Mouse (Mus musculus) heart, adult 2 months (tissue): Measurements from ENCODE around the gene Tfeb. TPM values are rescaled to one million over a fixed set of nuclear protein-coding genes. Genes with fewer than 3 reads are reported as not detected.
A peak's percentile ranks its signal among the peaks of the same experiment; 100 is the strongest.

Experiments used
- DNase-seq, 2 experiments: peaks; one replicate each; pipeline ENCODE4 v3.0.0; 2021
- H3K27ac ChIP-seq: fragments of 200-600 bp; 2 replicates; pipeline ENCODE4 v1.8.1; 2022
- H3K27me3 ChIP-seq: fragments of 200-500 bp; 2 replicates; pipeline ENCODE4 v1.6.1; 2012; ENCODE audit warnings: mild to moderate bottlenecking, low read length, inconsistent platforms, mixed read lengths; ENCODE audit not compliant: control insufficient read depth, insufficient read depth
- H3K36me3 ChIP-seq: fragments of 200-500 bp; 2 replicates; pipeline ENCODE4 v1.6.1; 2012; ENCODE audit warnings: low read length, inconsistent platforms; ENCODE audit not compliant: control insufficient read depth, insufficient read depth
- H3K4me1 ChIP-seq: fragments of 200-500 bp; 2 replicates; pipeline ENCODE4 v1.6.1; 2011; ENCODE audit warnings: low read length; ENCODE audit not compliant: control insufficient read depth, insufficient read depth
- H3K4me3 ChIP-seq: fragments of 200-600 bp; 2 replicates; pipeline ENCODE4 v1.8.1; 2022
- H3K79me2 ChIP-seq: fragments of 200-500 bp; replicated peaks from 2 replicates; pipeline ENCODE4 v1.6.1; 2012; ENCODE audit warnings: mild to moderate bottlenecking, inconsistent platforms, low read length, moderate library complexity, mixed read lengths; ENCODE audit not compliant: control insufficient read depth, insufficient read depth
- H3K9ac ChIP-seq: fragments of 200-500 bp; 2 replicates; pipeline ENCODE4 v1.6.1; 2012; ENCODE audit warnings: low read depth, mild to moderate bottlenecking, control low read depth, inconsistent platforms, low read length, mixed read lengths
- CTCF ChIP-seq: fragments of 200-600 bp; IDR thresholded peaks from 2 replicates; pipeline ENCODE4 v1.8.1; 2022; ENCODE audit warnings: antibody characterized with exemption, mild to moderate bottlenecking, moderate library complexity
- EP300 ChIP-seq: fragments of 200-500 bp; IDR thresholded peaks from 2 replicates; pipeline ENCODE4 v1.6.1; 2011; ENCODE audit warnings: low read depth, low read length, control low read depth; ENCODE audit not compliant: insufficient read depth
- POLR2A ChIP-seq: fragments of 200-500 bp; IDR thresholded peaks from 2 replicates; pipeline ENCODE4 v1.6.1; 2011; ENCODE audit warnings: mild to moderate bottlenecking, low read depth, low read length, control low read depth; ENCODE audit not compliant: insufficient read depth
- WGBS: fragments of 180-500 bp; shearing (Covaris S2); methylation state at CpG from one replicate; pipeline ENCODE4 v1.1.7; 2018; 5-methylcytosine and 5-hydroxymethylcytosine counted together
- intact Hi-C: fragments of 180-260 bp; cut with DNase I; formaldehyde crosslinking; loops from one replicate; pipeline ENCODE4 v1.15.1; 2025
- long read RNA-seq: library from polyadenylated mRNA; stranded (forward); transcript quantifications from one replicate; pipeline ENCODE4 v2.0.0, GENCODE M21; 2021
- polyA plus RNA-seq: library from polyadenylated mRNA; depleted of rRNA; stranded (reverse); fragments of >200 nt; gene quantifications from 2 replicates; pipeline ENCODE4 v1.2.3, GENCODE M21; 2012; rRNA removed
- total RNA-seq, 2 experiments: library from RNA; stranded (reverse); gene quantifications; 2 replicates each; pipeline ENCODE4 v1.2.3; 2021

The Tfeb gene
- 10 to 100 TPM; 36.8 to 42.7 TPM for total RNA-seq
- 33.5 and 35.1 TPM in 2 replicates for polyA plus RNA-seq
- long read RNA-seq, transcript Tfeb-202 (9 exons, 2,342 nt): major isoform, 30 of 38 reads
- long read RNA-seq, partial matches to known transcripts: 4 of 38 reads
- long read RNA-seq, other reads (novel, unspliced or antisense): 1 of 38 reads

DNA sequence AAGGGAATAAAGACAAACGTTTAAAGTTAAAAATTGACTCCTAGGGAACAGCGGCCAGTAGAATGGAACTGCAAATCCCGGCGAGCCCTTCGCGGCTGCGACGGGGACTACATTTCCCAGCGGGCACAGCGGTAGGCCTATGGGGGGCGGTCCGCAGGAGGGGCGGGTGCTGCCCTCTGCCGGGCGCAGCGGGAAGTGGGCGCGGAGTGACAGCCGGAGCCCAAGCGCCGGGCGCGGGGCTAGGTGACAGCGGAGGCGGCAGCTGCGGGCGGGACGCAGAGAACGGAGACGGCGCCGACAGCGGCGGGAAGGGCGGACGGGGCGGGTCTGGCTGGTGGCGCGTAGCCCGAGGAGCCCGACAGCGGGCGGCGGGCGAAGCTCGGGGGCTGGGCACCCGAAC is at the start of gene Tfeb:
Gene Tfeb (plus strand): TSS at position 175 of the 400 bp plus-strand sequence.
- TF ChIP-seq EP300 (peak; percentile 54; the same call in 1 of the 2 replicates), POLR2A (peak; percentile 40; the same call in 1 of the 2 replicates), CTCF (no peak; the same call in 1 of the 2 replicates)
- H3K9ac ChIP-seq: peak within 1 kb of the TSS; percentile 98
- H3K36me3 ChIP-seq: no peaks in the 10 kb centered on the region
- H3K4me3 ChIP-seq: peak within 1 kb of the TSS; percentile 90
- H3K27me3 ChIP-seq: no peaks in the 10 kb centered on the region
- H3K4me1 ChIP-seq: peaks cover 10% of the 10 kb centered on the region
- peaks cover 1% of the 10 kb centered on the region; the same call in 1 of the 2 replicates for H3K79me2 ChIP-seq
- DNase-seq: peak; percentile 97 to 99
- WGBS: under 1% methylated on average over 47 of the region's 47 CpGs
- intact Hi-C loops: loop anchor here (2.0 kb wide), 1 partner anchor 42 kb away; the partner anchor contains the start of genes Gm21981 and Prickle4
- peak within 1 kb of the TSS; percentile 99 for H3K27ac ChIP-seq

DNA sequence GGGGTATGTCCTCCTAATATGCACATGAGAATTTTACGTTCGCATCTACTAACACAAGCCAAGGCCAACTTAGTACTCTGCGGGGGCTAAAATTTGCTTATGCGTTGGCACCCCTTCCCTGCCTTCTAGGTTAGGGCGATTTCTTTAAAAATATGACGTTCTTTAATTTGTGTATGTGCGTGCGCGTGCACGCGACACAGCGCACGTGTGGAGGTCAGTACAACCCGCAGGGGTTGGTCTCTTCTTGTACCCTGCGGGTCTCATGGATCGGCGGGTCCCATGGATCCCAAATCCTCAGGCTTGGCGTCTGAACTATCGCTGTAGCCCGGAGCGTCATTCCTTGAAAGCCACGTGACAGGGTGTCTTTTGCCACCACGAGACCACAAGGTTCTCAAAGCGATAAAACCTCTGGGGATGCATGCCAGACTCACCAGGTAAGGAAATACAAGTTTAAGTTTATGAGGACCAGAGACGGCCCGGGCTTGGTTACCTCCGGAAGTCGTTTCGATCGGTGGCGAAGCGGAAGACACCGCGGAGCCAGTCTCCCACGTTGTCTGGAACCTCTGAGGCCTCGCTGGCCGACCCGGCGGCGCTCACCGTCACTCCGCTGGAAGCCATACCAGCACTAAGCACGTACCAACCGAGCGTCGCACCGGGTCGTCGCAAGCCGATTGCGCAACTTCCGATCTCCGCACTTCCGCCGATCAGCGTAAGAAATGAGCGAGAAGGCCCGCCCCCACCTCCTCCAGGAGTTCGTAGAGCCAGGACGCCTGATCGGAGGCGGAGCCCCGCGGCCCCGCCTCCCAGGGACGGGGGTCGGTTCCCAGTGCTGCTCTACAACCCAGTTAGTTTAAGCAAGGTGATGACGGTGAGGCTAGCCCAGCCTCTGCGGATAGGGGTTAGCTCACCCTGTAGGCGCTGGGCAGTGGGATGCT is 49.2 kb upstream of the Tfeb start:
- Histone ChIP-seq H3K79me2 (no peaks in the 10 kb centered on the region), H3K4me1 (no peaks in the 10 kb centered on the region), H3K27me3 (no peaks in the 10 kb centered on the region), H3K36me3 (no peaks in the 10 kb centered on the region), H3K4me3 (peak overlapping the region; percentile 88), H3K9ac (peak overlapping the region; percentile 68), H3K27ac (peak overlapping the region; percentile 92)
- DNase-seq: peak; percentile 94 to 97
- TF ChIP-seq POLR2A (peak; percentile 81; the same call in 1 of the 2 replicates), EP300 (peak; percentile 76; the same call in 1 of the 2 replicates), CTCF (no peak)
- WGBS: 1% methylated on average over 70 of the region's 70 CpGs
- intact Hi-C loops: loop anchor here (1.0 kb wide), 1 partner anchor 58 kb away; no protein-coding TSS in a partner anchor

DNA sequence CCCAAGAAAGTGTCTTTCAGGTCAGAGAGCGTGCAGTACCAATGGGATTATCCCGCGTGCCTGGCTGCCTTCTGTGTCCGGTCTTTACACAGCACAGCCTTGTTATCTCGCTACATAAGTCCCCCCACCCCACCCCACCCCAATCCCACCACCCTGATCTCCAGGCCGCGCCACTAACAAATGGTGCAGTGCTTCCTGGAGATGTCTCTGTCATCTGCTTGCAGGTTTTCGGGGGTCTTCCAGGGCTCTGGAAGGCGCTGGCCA is 48.6 kb upstream of the Tfeb start, which contains the start of gene Tomm6:
Gene Tomm6 (minus strand): TSS at position 43 of the 264 bp plus-strand sequence.
- peak within 1 kb of the TSS; percentile 88 for H3K4me3 ChIP-seq
- 2% methylated on average over 9 of the region's 9 CpGs for WGBS
- H3K9ac ChIP-seq: peak within 1 kb of the TSS; percentile 74
- no peaks in the 10 kb centered on the region for H3K27me3 ChIP-seq
- no peaks in the 10 kb centered on the region for H3K4me1 ChIP-seq
- H3K27ac ChIP-seq: peak within 1 kb of the TSS; percentile 92
- intact Hi-C loops: loop anchor here (1.0 kb wide), 1 partner anchor 59 kb away; no protein-coding TSS in a partner anchor
- H3K79me2 ChIP-seq: no peaks in the 10 kb centered on the region
- no peaks in the 10 kb centered on the region for H3K36me3 ChIP-seq
- TF ChIP-seq POLR2A (no peak), EP300 (no peak), CTCF (no peak)
- no peak for DNase-seq

DNA sequence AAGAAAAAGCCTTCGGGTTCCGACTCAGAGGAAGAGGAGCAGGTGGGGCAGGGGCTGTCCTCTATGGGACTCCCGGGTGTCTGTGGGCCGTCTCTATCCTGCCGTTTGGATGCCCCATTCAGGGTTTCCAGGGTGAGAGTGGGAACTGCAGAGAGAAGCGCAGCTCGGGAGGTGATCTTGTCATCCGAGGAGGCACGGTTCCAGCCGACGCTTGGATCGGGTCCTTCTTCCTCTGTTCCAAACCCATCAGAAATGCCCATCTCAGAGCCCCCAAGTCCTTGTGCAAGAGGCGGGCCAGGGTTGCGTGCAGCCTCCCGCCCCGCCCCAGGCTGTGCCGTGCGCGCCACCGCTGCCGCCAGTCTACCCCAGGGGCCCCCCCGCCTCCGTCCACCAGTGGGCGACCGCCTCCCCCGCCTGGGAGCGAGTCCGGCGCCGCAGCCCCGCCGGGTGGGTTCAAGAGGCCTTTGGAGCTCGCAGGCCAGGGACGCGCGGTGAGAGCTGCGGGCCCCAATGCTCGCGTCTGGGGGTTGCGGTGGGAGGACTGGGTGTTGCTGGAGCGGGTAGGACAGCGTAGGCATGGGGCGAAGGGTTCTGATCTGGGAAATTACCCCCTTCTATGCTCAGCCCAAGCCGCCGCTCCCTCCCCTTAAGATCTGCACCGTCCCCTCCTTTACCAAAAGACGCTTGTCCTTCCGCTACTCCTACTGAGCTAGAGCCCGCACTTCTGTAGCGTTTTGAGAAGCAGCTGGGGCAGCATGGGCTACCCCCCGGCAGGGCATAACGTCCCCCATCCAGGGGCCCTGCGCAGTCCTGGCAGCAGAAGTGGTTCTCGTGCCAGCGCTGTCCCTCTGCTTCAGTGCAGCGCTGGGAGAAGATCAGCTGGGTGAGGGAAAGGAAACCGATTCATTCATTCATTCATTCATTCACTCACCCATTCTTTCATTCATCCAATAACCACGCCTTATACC is 47.9 kb upstream of the Tfeb start, which contains the start of gene Frs3:
Gene Frs3 (plus strand): TSS at position 423 of the 968 bp plus-strand sequence.
- peak; percentile 76 to 78 for DNase-seq
- Histone ChIP-seq H3K27me3 (no peaks in the 10 kb centered on the region), H3K4me1 (0 out of 2 replicates have a peak, but pooled peaks cover 1% of the 10 kb centered on the region), H3K9ac (peak within 1 kb of the TSS; percentile 74), H3K27ac (peak within 1 kb of the TSS; percentile 92), H3K79me2 (no peaks in the 10 kb centered on the region), H3K4me3 (peak within 1 kb of the TSS; percentile 88), H3K36me3 (no peaks in the 10 kb centered on the region)
- intact Hi-C loops: loop anchor here (1.0 kb wide), 1 partner anchor 60 kb away; no protein-coding TSS in a partner anchor
- 3% methylated on average over 57 of the region's 58 CpGs for WGBS
- no peak for TF ChIP-seq POLR2A
- peak; percentile 28 for TF ChIP-seq CTCF

DNA sequence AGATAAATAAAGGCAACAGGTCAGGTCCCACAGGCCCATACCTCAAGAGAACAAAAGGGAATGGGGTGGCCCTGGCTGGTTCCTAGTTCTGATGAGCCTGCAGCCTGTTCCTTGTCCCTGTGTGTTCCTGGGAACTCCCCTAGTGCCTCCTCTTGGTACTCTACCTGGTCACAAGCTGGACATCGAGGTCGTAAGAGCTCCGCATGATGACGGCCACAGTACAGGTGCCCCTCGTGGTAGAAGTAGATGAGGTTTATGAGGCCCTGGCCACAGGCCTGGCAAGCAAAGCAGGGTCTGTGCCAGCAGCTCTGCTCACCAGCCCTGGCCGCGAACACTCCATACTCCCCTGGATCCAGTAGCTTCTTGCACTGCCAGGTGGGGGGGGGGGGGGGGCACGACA is 46.9 kb upstream of the Tfeb start:
- no peak overlapping the region for H3K27ac ChIP-seq
- H3K36me3 ChIP-seq: no peaks in the 10 kb centered on the region
- TF ChIP-seq POLR2A (no peak), CTCF (no peak)
- H3K4me1 ChIP-seq: 0 out of 2 replicates have a peak, but pooled peaks cover 1% of the 10 kb centered on the region
- no peaks in the 10 kb centered on the region for H3K79me2 ChIP-seq
- no peak overlapping the region for H3K4me3 ChIP-seq
- DNase-seq: no peak
- WGBS: 80% methylated on average over 8 of the region's 8 CpGs
- intact Hi-C loops: loop anchor here (5.0 kb wide), 1 partner anchor 323 kb away; the partner anchor contains the start of gene Mrps10
- no peaks in the 10 kb centered on the region for H3K27me3 ChIP-seq
- no peak overlapping the region for H3K9ac ChIP-seq
